Mouse (Mus musculus): ENCODE results near the gene Hexb.

DNA sequence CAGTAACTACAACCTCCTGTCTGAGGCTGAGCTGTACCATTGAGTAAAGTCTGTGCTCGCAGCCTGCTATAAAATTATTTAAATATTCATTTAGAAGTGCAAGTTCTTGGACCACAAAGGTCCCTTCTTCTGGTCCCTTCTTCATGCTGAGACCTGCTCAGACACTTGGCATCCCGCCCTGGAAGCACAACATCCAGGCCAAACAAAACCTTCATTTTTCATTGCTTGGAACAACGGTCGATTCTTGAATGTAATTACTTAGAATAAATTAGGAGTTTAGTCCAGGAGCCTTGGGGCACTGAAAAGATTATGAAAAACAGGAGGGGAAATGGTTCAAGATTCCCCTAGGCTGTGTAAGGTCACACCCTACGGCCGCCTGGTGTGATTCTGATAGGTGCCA, 37.8 kb upstream of the Hexb start:
- TF ChIP-seq CTCF (IDR thresholded peaks at IDR 0.05; ENCODE audit: control insufficient read depth, insufficient read depth, insufficient replicate concordance, low read depth, low read length) (no peak), POLR2A (IDR thresholded peaks at IDR 0.05; ENCODE audit: control insufficient read depth, low read depth, low read length) (no peak)
